ENCODE assay signal across 12 mouse cellular contexts in genomic region chr2:120971766-120972165, GRCm38 (mm10).
"Had no signal": no experiment of that assay in that cellular context is flagged by ENCODE, and none has a peak within 500 bp of the region (broad histone marks: within the 10 kb centered on the region; RNA-seq: fewer than 3 reads in every experiment).

No protein-coding gene starts in this region.

- H3K36me3 ChIP-seq: midbrain, embryonic 15.5 days had no signal

- DNase-seq: kidney, adult 9 months; kidney, postnatal 4 days; lung, adult 2 months; lung, postnatal 36 days; right cerebral cortex, adult 18-20 months; right cerebral cortex, postnatal 25 days; thymus, postnatal 36 days had no signal

- H3K9me3 ChIP-seq: limb, embryonic 10.5 days; midbrain, embryonic 15.5 days had no signal

- ATAC-seq: inflammation-experienced regulatory T-cells, adult 6 months; intestine, postnatal 0 days; lung, postnatal 0 days; midbrain, embryonic 15.5 days had no signal
